Mouse (Mus musculus) liver, adult 2 months (tissue): ENCODE measurements around the gene Cpa5.

Experiments
- CTCF ChIP-seq: fragments of 200-500 bp; IDR thresholded peaks from 2 replicates; pipeline ENCODE4 v1.5.1; 2011; ENCODE audit warnings: low read depth, low read length, control low read depth
- POLR2A ChIP-seq: fragments of 200-500 bp; IDR thresholded peaks from 2 replicates; pipeline ENCODE4 v1.6.1; 2011; ENCODE audit warnings: low read length, control low read depth; ENCODE audit not compliant: insufficient read depth; ENCODE audit errors: extremely low read depth

DNA sequence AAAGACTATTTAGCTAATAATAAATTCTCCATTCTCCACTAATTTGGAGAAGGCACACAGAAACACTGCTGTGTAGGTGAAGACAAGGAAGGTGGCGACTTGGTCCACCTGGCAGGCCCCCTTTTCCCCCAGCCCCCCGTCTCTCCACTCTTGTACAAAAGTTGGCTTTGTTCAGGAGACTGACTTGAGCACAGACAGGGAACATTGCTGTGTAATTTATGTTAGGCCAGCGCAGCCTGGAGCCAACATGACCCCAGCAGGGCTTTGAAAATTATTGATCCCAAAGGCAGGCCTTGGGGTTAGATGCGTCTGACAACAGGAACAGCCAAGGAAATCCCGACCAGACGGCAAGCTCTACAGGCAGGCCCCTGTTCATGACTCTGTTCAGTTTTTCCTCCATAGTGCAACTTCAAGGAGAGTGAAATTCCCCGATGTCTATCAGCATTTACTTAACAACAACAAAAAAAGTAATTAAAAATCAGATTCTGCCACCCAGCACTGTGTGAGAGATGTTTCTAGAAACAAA is 6.4 kb upstream of the Cpa5 start:
- TF ChIP-seq POLR2A (no peak), CTCF (no peak)
